Mouse (Mus musculus): ENCODE data around the gene Ppp1r9a.

The Ppp1r9a gene

DNA sequence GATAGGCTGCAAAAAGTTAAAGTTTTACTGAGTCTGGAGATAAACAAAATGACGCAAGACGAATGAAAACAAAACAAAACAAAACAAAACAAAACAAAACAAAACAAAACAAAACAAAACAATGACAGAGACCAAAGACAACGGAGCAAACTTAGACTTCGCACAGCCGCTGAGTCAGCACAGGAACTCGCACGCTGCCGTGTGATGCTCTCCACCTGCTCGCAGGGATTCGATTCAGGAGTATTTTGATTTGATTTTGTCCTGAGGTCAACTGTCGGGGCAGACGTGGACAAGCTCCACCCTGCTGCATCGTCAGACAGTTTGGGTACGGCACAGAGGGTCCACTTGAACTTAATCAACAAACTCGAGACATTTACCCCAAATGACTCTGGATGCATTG is 105.9 kb downstream of the Ppp1r9a start:
- no peak for DNase-seq

DNA sequence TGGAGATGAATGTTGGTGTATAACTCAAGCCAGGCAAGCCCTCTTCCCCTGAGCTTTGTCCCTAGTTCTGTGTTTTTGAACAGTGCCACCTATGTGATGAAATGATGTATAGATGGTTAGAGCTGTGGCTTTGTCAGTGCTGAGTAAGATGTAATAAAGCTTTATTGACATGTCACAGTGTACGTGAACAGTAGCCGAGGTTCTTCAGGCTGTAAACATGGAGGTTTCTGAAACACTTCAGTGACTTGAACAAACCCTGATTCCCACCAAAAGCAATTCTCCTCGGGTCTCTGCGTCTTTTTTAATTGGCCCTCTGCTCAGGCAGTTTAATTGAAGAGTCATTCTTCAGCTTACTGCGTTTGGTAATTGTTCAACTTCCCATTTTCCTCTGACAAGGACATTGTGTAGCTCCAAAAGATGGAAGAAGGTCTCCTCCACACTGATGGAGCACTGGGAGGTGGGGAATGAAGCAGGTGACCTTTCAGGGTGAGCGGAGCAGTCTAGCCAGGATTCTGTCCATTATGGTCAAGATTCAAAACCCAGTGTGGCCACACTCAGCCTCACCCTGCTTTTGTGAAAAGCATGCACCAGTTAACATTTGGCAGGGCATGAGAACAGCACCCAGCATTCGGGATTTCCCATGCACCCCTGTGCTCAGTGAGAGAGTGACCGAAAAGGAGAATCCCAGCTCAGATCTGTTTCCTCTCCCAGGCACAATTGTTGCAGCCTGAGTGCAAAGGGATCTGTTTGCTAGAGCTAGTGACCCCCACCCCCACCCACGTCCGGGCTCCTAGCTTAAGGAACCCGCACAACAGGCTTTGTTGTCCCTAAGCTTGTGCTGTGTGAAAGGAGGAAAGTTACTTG is 108.1 kb downstream of the Ppp1r9a start:
- DNase-seq = no peak

DNA sequence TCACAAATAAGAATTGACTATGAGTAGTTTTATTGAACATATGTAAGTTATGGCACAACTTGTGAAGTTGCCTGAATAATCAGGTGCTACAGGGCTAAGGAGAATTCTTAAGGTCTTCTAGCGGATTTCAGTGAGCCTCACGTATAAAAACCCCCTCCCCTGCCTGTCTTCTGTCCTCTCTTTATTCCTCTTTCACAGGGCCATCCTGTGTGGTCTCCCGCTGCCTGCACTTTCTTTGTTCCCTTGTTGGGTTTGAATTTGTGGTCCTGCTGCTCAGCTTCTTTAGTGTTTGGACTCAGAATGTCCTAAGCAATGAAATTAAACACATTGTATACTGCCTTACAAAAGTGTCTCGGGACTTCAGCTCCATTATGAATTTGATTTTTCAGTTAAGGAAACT is 110.1 kb downstream of the Ppp1r9a start:
- DNase-seq = no peak

DNA sequence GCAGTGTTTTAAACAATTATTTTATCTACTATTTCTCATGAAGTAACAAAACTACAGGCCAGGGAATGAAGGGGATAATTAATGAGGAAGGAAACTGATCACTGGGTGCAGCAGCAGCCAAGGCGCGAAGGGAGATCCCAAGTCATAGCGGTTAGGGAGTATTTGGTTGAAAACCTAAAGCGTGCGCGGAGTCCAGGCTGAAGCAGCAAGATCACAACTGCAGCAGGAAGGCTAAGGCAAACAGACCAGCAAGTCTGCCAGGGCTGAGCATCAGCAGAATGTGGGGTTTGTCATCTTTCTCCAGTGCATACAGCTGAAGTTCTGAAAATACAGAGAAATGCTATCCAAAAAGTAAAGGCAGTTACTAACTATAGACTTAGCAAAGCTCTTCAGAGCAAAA is 111.8 kb downstream of the Ppp1r9a start:
- no peak for DNase-seq

DNA sequence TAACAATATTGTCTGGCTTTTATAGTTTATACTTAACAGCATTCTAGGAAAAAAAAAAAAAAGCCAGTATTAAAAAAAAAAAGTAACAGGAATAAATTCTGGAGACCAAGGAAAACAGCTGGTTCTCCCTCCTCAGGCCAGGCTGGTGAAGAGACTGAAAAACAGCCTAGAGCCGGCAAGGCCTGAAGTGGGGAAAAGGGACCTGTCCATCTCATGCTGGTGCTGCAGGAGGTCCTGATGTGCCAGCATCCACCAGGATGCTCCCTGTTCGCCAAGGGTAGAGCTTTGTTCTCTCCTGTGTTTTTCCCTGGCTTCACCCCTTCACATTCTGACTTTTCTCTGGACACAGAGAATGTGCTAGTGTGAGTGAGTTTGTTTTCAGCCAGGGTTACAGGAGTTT is 112.5 kb downstream of the Ppp1r9a start:
- no peak for DNase-seq

DNA sequence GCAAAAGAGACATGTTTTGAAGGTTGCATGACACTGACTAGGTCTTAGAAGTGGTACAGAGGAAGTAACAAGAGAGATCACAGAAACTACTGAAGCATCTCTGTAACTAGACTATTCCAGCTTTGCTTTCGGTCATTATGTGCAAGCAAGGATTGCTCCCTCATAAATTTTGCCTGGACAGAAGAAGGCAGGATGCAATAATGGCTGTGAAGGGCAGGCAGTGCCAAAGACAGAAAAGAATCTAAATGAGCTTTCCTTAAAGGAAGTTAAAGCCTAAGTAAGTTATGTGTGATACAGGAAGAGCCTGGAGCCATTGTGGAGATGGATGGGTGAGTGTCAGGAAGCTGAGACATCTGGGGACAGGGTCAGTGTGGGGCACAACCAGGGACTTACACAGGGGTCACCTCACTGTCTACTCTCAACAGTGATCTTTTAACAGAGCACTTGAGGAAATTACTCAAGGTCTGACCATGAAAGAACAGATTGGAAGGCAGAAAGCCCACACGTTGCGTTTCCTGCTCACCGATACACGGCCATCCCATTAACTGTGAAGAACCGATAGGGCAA is 115.3 kb downstream of the Ppp1r9a start:
- DNase-seq = peak; percentile 15

DNA sequence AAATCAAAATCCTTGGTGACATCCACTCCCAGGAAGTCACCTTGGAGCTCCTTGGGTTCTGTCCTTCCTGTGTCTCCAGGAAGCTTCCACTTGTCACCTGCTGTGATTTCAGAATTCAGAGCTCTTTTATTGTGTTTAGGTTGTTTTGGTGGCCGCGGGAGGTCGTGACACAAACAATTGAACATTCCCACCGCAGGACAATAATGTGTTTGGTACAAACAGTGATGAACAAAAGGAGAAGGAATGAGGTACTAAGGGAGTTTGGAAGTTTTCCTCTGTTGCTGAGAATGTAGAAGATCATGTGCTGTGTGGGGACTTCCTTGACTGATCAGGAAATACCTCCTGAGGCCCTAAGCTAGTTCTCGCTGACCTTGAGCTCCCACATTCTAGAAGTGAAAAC is 116.5 kb downstream of the Ppp1r9a start:
- peak; percentile 36 for DNase-seq

DNA sequence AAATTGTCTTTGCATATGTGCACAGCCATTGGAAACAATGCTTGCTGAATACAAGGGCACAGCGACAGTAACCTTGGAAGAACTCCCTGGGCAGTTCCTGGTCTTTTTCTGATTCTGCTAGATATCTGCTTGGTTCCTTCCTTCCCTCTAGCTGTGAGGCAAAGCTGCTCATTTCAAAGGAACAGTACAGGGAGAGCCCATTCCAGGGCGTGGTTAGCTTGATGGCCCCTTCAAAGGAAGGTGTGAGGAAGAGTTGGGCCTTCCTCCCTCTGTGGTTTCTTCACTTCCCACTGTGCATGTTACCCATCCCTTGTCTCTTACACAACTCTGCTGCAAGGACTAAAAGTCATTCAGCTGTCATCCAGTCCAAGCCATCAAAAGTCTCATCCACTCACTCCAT is 117.3 kb downstream of the Ppp1r9a start:
- DNase-seq = no peak

DNA sequence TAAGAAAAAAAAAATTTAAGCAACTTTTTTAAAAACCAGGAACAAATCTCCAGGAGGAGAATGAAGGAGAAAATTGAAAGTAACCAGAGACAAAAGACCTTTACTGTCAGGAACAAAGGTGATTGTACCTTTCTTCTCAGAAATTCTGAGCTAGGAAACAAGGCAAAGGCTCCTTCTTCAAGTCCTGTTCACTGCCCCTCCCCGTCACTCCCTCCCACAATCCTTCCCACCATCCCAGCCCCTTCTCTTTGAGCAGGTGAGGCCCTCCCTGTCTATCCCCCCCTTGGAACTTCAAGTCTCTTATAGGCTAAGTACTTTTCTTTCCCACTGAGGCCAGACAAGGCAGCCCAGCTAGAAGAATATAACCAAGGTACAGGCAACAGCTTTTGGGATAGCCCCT is 117.8 kb downstream of the Ppp1r9a start:
- no peak for DNase-seq

DNA sequence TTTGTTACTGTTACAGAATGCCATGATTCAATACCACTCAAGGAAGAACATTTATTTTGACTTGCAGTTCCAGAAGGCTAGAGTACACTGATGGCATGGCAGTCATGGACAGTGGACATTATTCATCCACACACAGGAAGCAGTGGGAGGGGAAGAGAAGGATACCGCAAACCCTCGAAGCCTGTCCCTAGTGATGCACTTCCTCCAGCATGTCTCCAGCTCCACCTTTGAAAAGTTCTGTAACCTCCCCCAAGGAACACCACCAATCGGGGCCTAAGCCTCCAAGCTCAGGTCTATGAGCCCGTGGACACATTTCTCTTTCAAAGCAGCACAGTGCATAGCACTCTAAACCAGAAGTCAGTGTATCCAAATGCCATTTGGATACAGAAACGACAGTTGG is 120.0 kb downstream of the Ppp1r9a start:
- no peak for DNase-seq

DNA sequence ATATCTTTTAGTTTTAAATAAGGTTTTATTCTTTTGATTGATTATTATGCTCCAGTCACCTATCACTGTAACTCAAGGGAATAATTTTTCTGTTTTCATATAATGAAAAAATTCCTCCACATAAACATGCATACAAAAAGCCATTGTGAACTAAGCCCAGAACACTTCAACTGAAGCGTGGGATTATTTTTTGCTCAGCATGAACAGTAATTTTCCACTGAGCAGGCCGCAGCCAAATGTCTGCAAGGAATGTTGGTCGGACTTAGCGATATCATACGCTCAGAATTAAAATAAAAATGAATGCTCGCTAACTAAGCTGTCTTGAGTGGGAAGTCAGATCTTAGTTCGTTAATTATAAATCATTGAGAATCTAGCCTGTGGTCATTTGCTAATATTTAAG is 122.2 kb downstream of the Ppp1r9a start:
- no peak for DNase-seq

DNA sequence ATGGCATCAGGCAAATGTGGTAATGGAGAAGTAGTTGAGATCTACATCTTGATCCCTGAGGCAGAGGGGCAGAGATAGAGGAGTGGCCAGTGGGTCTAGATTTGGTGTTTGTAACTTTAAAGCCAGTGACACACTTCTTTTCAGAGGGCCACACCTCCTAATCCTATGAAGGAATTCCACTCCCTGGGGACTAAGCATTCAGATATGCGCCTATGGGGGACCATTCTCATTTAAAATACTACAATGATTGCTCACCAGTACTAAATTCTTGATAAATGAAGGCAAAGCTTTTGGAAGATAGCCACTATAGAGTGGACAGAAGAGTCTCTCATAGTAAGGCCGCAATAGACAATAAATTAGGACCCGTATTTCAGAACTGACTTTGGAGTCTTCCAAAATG is 124.1 kb downstream of the Ppp1r9a start:
- DNase-seq = no peak

DNA sequence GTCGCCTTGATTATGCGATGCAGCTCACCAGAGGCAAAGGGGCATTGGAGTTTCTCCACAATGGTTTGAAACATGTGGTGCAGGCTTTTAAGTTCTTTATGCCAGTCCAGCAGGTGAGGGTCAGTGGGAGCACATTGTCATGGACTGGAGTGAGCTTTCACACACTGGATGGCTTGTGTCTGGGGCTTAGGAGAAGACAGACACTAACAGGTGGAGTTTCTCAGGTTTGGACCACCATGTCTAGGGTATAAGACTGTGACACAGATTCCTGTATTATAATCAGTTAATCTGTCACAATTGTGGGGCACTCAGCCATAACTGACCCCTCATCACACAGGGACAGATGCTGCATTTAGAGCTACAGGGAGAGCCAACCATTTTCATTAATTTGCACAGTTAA is 124.5 kb downstream of the Ppp1r9a start:
- no peak for DNase-seq

DNA sequence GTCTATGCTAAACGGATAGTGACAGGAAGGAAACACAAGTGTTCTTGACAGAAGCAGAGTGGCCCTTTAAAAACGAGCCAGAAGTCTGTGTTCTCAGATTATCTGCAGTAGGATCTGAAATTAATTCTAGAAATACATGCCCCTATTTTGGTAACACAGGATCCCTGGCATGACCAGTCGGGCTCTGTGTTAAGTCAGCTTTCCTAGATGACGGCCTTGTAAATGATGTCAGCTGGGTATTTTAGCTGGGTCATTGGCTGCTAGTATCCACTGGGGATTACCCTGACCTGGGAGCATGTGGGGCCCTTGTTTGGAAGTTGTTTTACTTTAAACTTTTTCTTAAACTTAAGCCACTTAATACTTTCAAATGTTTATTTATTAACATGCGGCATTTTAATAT is 125.1 kb downstream of the Ppp1r9a start:
- no peak for DNase-seq

DNA sequence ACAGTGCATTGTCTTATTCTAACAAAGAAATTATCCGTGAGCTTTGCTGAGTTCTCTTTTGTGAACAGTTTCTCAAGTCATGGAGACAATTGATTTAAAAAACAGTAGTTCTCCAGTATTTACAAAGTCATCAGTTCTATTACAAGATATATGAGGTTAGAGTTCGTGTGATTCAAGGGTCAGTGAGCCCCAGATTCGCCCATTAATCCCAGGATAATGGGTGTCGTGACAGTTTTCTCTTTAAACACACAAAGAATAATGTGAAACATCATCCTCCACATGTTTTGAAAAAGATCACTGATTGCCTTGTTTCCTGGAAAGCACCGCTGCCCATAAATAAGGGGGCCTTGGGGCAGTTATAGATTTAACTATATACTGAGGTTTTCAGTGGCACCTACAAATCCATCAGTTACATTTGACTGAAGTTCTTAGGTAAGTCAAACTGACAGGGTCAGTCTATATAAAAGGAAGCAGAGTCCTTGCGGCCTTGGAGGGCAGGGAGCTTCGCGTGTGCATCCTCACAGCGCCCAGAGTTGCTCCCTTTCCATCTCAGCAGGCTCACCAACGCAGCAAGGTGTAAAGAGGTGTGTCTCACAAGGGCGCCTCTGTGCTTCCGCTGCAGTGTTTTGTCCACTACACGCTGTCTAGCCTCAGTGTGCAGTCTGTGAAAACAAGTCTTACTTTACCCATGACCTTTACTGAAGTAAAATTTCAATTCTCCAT is 126.6 kb downstream of the Ppp1r9a start:
- DNase-seq = no peak

DNA sequence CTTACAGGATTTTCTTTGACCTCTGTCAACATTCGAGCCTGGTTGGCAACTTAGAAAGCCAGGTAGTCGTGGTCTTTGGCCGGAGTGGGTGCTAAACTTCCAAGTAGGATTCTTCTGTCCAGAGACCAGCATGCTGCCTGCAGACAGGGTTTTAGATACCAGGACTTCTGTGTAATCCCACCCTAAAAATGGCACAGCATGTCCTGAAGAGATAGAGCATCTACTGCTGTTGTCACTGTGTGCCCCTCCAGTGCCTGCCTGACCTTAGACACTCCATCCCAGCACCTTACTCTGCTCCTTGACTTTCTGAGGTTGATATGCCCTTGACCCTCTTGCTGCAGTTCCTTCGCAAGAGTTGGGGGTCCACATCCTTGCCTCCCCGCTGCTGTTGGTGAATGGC is 127.2 kb downstream of the Ppp1r9a start:
- DNase-seq = no peak

DNA sequence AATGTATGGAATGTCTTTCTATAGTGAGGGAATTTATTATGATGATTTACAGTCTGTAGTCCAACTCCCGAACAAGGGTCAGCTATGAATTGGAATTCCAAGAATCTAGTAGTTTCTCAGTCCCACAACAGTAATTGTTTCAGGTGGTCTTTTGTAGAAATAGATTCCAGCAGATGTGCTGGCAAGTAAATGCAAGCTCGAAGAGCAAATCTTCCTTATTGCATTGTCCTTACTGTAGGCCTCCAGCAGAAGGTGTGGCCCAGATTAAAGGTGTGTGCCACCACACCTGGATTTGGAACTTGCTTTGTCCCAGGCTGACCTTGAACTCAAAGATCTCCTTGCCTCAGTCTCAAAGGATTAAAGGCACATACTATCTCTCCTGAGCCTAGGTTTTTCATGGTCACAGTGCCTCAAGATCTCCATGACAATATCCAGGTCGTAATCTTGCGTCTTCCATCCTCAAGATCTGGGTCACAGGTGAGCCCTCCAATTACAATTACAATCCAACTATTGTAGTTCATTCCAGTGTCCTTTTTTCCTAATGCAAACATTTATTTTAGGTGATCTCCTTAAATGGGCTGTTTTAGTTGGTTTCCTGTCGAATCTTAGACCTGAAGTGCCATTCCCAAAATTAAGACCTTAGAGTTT is 130.4 kb downstream of the Ppp1r9a start:
- no peak for DNase-seq

DNA sequence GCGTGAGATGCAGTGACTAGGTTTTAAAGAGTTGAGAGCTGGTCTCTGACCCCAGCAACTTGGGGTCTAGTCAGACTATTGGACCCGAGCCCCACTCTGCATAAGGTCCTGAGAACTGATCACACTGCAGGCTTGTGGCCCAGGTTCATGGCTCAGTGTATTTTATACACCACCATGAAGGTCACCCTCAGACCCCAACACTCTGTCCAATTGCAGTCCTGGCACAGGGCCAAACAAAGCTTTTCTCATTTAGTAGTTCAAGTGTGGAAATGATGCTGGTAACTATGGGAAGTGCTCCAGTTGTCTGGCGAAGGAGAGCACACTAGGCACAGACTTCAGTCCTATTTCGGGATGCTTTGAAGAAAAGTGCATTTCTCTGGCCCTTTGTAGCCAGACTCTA is 134.5 kb downstream of the Ppp1r9a start:
- peak; percentile 36 for DNase-seq

DNA sequence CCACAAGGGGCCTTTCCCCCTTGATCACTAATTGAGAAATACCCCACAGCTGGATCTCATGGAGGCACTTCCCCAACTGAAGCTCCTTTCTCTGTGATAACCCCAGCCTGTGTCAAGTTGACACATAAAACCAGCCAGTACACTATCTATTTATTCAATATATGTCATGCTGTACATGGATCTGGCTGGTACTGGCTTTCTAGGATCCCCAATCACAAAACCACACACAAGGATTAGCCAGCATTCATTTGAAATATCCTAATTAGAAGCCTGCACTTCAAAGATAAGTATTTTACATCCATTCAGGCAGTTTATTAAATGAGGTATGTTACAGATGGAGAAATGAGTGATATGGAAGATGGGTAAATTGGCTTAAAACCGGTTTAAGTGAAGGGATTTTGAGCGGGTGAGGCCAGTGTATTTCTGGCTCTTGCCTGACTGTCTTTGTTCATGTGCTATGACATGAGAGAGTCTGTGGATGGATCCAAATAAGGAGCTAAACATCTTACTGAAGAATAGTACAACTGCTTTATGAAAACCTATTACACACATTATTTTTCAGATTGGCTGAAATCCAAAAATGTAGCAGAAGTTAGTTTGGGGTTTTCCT is 135.5 kb downstream of the Ppp1r9a start:
- DNase-seq = no peak

DNA sequence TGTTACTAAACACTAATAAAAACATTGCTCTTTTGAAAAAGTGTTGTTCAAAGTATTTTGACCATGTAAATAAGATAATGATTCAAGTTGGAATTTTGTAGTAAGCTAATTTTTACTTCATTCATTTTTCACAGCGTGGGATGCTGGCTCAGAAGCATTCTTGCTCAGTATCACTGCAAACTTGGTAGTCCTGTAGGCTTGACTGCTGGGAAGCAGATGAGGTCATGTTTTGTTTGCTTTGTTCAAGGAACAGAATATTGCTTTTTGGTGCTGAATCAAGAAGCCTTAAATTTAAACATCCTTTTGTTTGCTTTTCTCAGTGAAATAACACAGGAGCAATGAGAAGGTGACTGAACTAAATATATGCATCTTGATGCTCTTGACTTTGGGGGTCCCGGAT is 136.6 kb downstream of the Ppp1r9a start:
- no peak for DNase-seq

DNA sequence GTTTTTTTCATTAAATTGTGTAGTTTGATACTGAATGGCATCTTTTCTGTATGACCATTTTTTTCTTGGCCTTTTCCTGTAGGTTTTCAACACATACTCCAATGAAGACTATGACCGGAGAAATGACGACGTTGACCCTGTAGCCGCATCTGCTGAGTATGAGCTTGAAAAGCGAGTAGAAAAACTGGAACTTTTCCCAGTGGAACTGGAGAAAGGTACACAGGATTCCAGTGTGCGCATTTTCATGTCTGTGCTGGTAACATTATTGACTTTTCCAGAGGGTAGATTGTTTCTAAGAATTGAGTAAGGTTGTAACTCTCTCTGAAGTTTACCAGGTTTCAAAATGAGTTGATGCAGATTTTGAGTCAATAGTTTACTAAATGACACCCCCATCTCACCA is 143.1 kb downstream of the Ppp1r9a start:
- DNase-seq = no peak

DNA sequence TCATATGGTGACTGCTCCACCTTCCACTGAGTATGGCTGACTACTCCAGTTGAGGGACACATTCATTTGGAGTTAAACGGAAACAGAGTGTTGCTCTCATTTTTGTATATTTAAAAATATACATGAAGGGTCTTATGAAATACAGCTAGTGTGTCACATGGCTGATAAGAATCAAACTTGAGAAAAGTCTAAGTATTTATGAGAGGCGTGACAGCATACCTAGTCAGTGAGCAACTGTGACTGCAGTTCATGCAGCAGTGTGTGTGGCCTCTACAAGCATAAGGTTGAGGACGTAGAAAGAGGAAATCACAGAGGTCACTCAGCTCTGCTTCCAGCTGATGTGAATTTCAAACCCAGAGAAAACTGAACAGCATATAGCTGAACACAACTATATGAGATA is 145.3 kb downstream of the Ppp1r9a start:
- DNase-seq = no peak

DNA sequence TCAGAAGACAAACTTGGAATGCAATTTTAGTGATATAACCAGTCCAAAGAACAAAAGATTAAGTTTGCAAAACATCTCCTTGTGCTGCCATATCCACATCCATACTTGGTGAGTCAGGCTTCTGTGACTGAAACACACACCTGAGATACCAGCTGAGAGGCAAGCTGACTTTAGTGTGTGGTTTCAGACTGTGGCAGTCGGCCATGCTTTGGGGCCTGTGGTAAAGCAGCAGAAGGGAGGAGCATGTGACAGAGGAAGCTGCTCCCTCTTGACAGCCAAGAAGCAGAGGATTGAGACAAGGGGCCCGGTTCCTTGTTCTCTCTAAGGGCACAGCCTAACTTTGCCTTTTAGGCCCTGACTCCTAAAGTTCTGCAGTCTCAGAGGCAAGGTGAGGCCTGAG is 149.6 kb downstream of the Ppp1r9a start:
- no peak for DNase-seq

Data from kidney, postnatal 14 days (tissue).